Mouse (Mus musculus): Measurements from ENCODE around the gene Atad2b.
A peak's percentile ranks its signal among the peaks of the same experiment; 100 is the strongest.
"Not testable (repeated sequence)": the region's sequence is repeated elsewhere in the genome, so short reads cannot be mapped to it uniquely, and the experiment has no call there.

Gene Atad2b

DNA sequence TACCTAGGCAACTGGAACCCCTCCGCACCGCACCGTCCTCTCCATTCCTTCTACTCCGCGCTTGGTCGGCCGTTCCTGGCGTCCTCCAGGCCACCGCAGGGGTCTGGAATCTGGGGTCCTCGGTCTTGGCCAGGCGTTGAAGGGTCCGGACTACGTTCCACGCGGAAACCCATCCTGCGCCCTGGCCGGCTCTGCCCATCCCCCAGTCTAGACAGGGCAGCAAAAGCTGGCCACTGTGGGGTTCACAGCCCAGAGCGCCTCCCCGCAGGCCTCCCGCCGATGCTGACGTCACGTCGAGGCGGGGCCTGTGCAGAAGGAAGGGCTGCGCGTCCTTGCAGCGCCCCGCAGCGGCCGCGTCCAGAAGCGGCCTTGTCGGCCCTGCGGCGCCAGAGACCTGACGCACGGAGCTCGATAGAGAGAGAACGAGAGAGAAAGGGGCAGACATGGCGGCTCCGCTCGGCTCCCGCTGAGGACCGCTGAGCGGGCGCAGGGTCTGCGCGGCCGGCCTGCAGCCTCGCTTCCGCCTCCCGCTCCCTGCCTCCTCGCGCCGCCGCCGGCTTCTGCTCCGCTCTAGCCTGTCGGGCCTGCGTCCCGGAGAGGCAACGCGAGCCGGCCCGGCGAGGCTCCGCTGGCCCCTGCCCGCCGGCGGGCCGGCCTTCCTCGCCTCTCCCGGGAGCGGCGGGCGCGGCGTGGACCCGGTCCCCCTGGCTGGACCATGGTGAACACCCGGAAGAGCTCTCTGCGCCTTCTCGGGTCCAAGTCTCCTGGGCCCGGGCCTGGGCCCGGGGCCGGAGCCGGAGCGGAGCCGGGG, at the start of gene Atad2b:
Gene Atad2b (plus strand): TSS at position 360 of the 811 bp plus-strand sequence.
- DNase-seq (ENCODE audit: low read depth, low spot score) = peak; percentile 95

DNA sequence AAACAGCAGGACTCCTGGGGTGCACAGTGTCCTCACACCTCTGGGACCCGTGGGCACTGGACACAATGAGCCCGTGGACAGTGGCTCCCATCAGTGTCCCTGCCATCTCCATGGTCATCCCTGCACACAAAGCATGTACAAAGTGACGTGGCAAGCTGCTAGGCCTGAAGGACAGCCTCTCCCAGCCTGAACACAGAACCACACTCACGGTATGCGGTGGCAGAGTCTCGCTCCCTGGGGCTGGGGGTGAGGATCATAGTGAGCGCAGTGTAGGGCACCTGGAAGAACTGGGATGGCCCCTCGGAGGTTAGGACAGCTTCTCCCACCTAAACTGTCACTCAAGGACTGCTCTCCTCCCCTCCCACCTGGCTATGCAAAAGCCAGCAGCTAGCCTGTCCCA, 48.2 kb upstream of the Atad2b start:
- DNase-seq (ENCODE audit: low read depth, low spot score) = no peak

DNA sequence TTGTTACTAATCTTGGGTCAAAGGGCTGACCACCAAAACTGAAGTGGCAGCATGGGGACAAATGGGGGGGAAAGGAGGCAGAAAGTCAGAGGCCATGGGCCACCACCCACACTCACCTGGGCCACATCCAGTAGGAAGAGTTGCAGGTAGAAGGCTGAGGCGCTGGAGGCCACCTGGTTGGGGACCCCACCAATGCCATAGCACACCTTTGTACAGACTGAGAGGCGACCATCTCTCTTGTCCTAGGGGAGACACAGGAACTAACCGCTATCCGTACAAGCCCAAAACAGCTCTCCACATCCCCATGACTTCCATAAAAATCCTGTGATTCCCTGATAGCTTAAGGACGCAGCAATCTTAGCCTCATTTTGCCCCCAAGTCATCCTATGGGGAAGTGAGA, 45.9 kb upstream of the Atad2b start:
- no peak for DNase-seq (ENCODE audit: low read depth, low spot score)

DNA sequence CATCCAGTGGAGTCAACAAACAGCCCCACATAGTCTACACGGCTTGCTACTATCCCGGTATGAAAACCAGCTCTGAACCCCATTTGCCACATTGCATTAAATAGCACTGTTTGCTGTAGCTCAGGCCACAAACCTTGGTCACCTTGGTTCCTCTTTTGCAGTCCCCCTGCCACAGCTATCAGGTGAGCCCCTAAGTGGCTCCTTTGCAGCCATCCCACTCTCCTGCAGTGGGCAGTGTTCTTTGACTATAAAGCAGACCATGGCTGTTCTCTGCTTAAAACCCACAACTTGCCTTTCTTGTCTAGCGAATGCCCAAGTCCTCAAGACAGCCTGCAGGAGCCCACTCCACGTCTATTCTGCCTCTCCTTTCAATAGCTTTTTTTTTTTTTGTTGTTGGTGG, 44.9 kb upstream of the Atad2b start:
- no peak for DNase-seq (ENCODE audit: low read depth, low spot score)

DNA sequence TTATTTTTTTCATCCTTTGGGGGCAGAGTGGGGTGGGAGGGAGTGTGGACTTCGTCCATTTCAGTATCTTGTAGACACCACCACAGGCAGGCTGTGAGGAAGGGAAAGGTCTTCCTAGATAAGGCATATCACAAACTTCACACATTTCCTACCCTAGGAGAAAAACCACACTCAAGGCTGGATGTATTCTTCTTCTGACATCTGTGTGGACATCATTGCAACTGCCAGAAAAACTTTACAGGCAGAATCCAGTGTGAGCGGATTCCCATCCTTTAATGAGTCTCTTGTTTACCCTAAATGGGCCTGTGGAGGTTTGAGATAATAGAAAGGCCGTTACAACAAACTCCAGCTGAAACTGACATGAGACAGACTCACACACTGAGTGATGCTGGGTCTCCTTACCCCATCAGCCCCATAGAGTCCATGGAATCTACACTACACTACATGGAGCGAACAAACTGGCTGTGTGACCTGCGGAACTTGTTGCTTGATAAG, 44.1 kb upstream of the Atad2b start:
- no peak for DNase-seq (ENCODE audit: low read depth, low spot score)

DNA sequence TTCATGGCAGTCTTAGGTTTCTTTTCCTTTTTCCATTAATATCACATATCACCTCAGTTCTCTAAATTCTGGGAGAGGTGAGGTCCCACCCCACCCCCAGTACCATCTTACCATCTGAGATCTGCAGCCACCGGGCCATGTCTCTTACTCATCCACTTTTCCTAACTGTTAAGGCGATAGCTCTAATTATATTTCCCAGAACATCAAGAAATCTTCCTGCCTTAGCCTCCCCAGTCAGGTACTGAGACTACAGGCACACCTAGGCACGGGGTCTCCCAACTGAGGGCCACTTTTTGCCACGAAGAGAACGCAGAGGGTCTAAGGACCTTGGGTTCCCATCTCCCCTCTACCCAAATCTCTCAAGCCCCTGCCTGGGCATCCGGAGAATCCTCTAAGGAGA, 43.6 kb upstream of the Atad2b start:
- no peak for DNase-seq (ENCODE audit: low read depth, low spot score)

DNA sequence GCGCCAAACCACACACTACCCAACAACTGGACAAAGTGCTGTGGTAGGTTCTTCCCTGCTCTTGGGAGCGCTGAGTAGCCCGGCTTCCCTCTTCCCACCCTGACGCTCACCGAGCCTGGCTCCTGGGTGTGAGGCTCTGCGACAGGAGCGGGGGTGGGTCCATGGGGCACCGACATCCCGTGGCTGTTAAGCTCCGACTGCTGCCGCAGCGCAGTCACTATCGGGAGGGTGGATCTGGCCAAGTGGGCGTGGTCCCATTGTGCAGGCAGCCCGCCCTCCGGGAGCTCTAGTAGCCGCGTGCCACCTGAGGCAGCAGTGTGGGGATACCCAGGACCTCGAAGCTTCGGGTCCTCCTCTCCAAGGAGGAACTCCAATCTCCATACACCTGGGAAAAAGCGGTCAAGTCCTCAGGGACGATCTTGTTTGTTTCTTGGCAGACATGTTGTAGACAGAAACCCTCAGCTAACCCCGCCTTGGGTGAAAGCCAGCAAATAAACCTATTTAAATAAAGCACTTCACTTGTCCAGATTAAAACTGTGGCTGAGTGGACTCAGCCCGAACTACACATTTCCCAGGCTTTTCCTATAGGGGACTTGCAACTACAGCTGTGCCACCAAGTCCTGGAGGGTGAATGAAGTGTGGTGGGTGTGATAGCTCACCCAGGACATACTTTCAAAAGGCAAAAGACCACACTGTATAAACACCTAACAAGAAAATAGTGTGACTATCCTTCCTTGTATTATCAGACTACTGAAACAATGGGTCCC, 42.8 kb upstream of the Atad2b start, which contains the start of gene Mfsd2b:
Gene Mfsd2b (minus strand): TSS at position 199 of the 767 bp plus-strand sequence.
- peak; percentile 58 for DNase-seq (ENCODE audit: low read depth, low spot score)

DNA sequence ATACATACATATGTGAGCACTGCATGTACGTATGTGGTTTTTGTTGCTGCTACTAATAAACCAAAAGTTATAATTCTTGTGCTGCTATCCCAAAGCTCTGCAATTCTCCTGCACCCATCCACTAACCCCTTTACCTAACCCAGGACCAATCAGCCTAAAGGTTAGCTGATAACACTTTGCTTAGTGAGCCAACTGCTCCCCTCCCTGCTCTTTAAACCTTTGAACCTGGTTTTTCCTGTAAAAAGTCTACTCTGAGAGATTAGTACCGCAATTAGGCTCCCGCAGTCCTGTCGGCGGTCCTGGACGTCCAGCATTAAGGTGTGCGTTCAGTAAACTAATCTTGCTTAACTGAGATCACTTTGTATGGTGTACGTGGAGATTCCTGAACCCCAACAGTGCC, 41.5 kb upstream of the Atad2b start:
- no peak for DNase-seq (ENCODE audit: low read depth, low spot score)

DNA sequence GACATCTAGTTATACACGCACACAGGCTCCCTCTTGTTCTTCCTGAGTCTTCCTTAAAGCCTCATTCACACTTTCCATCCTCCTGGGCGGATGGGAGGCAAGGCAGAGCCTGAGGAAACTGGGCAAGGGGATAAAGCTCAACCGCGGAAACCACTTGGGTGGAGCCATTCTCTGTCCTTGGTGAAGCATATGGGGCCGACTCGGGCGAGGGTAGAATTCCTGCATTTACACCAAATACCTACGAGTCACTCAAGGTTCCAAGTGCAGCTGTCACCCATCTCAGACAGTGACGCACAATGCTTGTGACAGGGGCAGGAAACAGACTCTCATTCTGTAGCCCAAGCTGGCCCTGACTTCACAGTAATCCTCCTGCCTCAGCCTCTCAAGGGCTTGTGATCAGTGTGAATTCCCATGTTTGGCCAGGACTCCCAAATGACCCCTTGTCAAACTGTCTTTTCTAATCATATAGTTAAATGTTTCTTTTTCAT, 38.8 kb upstream of the Atad2b start:
- DNase-seq (ENCODE audit: low read depth, low spot score) = no peak

DNA sequence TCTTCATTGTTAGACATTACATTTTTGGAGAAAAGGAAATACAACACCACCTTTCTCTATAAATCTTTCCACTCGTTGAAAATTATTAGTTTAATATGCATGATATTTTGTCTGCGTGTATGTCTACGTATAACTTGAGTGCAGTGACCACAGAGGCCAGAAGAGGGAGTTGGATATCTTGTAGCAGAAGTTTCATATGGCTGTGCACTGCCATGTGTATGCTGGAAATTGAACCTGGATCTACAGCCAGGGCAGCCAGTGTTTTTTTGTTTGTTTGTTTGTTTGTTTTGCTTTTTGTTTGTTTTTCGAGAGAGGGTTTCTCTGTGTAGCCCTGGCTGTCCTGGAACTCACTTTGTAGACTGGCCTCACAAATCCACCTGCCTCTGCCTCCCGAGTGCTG, 38.1 kb upstream of the Atad2b start:
- no peak for DNase-seq (ENCODE audit: low read depth, low spot score)

DNA sequence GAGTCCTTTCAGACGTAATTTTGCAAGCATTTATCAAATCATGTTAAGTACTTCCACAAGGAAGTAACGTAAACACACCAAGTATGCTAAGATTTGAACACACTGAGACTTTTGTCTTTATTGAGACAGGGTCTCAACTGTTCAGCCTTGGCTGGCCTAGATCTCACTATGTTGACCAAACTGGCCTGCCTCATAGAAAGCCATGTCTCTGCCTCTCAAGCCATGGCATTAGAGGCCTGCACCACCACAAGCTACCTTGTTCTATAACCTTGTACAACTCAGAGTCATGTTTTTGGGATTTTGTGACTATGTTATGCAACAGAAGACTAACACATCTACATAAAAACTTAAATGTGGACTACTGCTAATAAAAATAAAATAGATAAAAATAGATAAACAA, 35.1 kb upstream of the Atad2b start:
- no peak for DNase-seq (ENCODE audit: low read depth, low spot score)

DNA sequence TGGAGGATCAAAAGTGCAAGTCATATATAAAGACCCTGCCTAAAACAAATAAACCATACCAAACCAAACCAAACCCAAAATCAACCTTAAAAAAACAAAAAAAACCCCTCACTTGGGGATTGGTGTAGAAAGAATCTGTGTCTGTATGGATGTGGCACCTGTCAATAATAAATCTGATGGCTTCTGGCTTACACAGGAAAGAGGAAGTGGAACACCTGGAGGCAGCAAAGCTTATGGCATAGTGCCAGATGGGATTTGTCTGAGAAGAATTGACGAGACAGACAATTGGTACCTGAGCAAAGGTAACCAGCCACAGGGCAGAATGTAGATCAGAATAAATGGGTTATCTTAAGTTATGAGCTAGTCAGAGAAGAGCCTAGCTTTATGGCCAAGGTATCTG, 32.1 kb upstream of the Atad2b start:
- DNase-seq (ENCODE audit: low read depth, low spot score) = no peak

DNA sequence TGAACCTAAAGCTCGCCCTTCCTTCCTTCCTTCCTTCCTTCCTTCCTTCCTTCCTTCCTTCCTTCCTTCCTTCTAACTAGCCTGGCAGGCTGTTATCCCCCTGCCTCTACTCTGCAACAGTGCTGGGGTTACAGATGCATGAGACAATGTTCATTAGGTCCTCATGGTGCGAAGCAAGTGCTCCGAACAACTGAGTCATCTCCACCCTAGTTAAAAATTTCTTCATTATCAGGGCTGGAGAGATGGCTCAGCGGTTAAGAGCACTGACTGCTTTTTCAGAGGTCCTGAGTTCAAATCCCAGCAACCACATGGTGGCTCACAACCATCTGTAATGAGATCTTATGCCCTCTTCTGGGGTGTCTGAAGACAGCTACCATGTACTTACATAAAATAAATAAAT, 30.6 kb upstream of the Atad2b start:
- not testable (repeated sequence) for DNase-seq (ENCODE audit: low read depth, low spot score)

DNA sequence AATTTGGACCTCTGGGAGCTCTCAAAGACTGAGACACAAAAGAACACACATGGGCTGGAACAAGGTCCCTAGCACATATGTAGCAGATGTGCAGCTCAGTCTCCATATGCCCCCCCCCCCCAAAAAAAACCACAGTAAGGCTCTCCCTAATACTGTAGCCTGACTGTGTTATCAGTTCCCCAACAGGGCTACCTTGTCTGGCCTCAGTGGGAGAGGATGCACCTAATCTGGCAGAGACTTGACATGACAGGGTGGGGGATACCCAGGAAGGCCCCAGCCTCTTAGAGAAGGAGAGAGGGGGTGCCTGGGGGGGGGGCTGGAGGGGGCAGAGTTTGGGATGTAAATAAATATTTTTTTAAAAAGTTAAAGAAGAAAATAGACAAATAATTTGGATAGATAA, 28.4 kb upstream of the Atad2b start:
- DNase-seq (ENCODE audit: low read depth, low spot score) = no peak

DNA sequence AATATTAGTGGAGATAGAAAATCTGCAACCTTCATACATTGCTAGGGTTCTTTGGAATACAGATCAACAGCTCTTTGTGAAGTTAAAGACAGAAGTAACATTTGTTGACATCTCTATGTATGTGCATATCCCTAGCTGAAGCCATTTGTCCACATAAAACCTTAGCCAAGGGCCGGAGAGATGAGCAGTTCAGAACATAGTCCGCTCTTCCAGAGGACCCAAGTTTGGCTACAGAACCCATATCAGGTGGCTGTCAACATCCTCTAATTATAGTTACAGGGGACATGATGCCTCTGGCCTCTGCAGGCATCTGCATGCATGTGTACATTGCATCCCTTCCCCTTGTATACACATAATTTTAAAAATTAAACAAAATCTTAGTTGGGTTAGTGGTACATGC, 27.9 kb upstream of the Atad2b start:
- no peak for DNase-seq (ENCODE audit: low read depth, low spot score)

DNA sequence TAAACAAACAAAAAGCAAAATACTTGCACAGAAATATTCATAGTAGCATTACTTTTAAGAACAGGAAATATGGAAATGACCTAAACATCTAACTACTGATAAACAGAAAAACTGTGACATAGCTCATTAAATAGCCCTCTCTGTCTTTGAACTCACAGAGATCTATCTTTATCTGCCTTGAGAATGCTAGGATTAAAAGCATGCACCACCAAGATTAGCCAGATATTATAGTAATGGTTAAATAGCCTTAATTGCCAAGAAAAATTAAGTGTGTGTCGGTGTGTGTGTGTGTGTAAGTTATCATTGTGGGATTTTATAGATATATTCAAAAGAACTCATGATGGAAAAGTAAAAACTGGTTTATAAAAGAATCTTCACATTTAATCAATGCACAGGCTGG, 27.3 kb upstream of the Atad2b start:
- DNase-seq (ENCODE audit: low read depth, low spot score) = no peak

DNA sequence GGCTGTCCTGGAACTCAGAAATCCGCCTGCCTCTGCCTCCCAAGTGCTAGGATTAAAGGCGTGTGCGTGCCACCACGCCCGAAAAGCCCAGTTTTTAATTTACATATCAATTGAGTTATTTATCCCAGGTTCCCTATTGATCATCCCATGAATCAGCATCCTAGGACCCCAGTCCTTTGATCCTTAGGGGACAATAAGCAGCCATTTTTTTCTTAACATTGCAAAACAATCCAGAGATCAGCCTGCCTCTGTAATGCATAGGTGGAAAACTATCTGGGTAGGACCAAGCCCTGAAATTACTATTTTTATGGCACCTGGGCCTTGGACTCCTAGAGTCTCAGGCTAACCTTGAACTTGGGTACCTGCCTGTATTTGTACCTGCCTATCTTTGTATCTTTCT, 19.1 kb upstream of the Atad2b start:
- DNase-seq (ENCODE audit: low read depth, low spot score) = no peak

DNA sequence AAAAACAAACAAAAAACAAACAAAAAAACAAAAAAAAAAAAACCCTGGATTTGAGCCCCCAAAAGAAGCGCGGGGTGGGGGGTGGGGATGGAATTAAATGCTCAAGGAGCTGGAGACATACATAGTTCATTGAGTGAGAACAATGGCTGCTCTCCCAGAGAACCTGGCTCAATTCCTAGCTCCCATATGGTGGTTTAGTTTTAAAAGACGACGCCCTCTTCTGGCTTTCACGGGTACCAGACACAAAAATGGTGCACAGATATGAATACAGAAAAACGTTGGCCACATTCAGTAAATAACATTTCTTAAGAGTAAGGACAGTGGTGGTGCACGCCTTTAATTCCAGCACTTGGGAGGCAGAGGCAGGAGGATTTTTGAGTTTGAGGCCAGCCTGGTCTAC, 11.2 kb upstream of the Atad2b start:
- DNase-seq (ENCODE audit: low read depth, low spot score) = no peak

DNA sequence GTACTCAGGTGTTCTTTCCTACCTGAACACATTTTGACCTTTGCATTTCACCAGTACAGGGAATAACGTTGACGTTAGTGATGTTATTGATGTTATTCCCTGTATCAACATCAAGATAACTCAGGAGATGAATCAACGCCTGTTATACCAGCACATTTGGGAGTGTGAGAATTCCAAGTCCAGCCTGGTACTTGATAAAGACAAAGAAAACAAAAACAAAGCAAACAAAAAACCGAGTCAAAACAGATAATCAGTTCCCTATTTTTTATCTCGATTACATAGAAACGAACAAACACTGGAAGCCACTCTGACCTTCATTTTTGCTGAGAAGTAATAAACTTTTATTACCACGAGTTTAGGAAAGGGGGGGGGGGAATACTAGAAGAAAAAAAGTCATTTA, 10.7 kb upstream of the Atad2b start:
- no peak for DNase-seq (ENCODE audit: low read depth, low spot score)

DNA sequence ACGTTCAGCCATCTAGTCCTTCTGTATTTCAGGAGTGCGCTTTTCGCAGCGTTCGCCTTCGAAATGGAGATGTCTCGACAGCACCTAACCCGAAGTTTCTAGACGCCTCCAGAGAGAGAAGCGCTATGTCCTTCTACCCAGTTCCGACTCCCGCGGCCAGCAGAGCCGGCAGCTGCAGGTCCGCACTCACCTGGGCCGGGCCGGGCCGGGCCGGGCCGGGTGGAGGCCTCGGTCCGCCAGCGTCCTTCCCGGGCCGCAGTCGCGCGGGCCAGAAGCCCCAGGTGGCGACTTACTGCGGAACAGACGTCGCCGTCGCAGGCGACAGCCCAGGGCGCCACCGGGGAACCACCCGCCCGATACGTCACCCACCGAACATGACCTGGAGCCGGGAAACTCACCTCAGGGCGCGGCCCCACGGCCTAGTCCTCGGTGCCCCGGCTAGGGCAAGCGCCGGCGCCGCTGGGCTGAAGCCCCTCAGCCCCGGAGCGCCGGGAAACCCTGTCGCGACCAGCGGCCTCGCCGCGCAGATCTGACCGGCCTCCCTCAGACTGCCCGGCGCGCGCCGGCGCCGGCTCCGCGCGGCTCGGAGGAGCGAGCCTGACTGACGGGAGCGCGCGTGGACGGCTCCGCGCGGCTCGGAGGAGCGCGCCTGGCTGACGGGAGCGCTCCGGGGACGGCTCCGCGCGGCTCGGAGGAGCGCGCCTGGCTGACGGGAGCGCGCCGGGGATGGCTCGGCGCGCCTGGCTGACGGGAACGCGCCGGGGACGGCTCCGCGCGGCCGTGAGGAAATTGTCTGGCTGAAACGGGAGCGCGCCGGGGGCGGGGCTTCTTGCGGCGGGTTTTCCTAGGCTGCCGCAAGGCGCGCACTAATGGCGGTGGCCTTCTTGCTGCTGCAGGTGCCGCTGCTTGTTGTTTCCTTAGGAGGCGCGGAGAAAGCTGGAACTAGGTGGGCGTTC, 9.9 kb upstream of the Atad2b start, which contains the start of gene Ubxn2a:
Gene Ubxn2a (minus strand): TSS at position 755 of the 956 bp plus-strand sequence.
- peak; percentile 90 for DNase-seq (ENCODE audit: low read depth, low spot score)

DNA sequence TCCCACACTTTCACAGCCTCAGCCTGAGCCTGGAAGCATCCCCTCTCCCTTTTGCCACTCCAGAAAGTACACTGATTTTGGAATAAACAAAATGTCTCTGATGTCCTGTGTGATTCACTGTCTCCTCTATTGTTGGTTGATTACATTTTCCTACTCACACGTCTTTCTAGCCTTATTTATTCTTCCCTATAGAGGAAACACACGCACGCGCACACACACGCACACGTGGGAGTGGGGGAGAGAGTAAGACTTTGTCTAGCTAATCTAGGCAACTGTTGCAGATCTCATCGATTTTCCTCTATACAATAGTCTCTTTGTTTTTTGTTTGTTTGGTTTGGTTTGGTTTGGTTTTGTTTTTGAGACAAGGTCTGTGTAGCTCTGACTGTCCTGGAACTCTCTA, 8.8 kb upstream of the Atad2b start:
- DNase-seq (ENCODE audit: low read depth, low spot score) = no peak

All from retina, postnatal 7 days (tissue).